Mouse (Mus musculus): ENCODE data around the gene Atxn7l3. TPM values are rescaled to one million over a fixed set of nuclear protein-coding genes. Genes with fewer than 3 reads are reported as not detected.

Gene Atxn7l3
- polyA plus RNA-seq, 1 experiment: 11.6 TPM

DNA sequence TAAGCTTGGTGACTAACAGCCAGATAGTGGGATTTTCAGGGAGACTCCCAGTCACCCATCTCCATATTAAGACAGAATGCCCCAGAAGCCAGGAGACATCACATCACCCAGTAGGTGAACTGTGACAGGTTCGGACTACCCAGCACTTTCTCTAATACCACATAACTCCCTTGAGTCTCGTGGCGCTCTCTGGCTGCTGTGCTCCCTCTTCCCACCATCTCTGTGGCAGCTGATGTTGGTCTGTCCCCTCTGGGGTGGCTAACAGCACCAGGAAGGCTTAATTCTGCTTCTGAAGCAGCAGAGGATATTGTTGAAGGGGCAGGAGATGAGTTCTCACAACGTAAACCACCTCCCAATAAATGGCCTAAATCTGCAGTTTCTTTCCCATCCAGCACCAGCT, 15.5 kb upstream of the Atxn7l3 start:
- no peak overlapping the region for H3K4me3 ChIP-seq (ENCODE audit: insufficient read depth, low read depth, low read length)
- H3K27ac ChIP-seq (replicated peaks; ENCODE audit: low read depth, low read length): no peak overlapping the region
- peaks cover 13% of the 10 kb centered on the region for H3K4me1 ChIP-seq (ENCODE audit: control insufficient read depth, insufficient read depth, insufficient read length, low read length)

DNA sequence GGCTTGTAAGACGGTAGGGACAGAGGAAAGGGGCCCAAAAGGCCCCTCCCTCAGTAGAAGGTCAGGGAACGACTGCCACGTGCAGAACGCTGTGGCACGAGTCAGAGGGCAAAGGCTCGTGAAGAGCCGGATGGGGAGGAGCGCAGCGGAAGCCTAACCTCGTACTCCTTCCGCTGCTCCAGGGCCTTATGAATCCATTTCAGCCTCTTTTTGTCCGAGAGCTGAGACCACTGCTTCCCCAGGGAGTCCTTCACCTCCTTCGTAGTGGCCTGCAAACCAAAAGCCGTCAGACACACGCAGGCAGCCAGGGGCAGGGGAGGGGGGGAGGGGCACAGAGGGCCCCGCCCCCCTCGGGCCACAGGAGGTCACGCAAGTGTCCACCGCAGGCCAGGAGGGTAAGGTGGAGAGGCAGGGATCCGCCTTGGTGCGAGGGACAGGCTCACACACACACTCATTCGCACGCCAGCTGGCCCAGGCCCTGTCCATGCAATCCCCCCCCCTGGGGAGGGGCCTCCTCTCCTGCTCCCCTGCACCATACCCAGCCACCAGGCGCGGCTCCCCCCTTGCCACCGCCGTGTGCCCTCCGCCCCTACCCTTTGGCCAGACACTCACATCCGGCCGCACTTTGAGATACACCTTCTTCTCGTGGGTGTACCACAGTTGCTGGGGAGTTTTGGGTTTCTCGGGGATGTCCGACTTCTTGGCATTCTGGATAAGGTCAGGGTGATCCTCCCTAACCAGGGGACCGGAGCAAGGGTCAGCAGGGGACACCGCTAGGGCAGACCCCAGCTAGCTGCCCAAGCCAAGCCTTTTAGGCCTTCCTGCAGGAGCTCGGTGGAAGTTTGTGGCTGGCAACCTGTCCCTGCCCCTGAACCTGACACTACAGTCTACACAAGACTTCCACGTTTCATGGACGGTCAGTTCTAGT, 14.6 kb upstream of the Atxn7l3 start:
- Histone ChIP-seq H3K4me3 (ENCODE audit: insufficient read depth, low read depth, low read length) (no peak overlapping the region; the same call in 1 of the 2 replicates), H3K27ac (replicated peaks; ENCODE audit: low read depth, low read length) (no peak overlapping the region)

DNA sequence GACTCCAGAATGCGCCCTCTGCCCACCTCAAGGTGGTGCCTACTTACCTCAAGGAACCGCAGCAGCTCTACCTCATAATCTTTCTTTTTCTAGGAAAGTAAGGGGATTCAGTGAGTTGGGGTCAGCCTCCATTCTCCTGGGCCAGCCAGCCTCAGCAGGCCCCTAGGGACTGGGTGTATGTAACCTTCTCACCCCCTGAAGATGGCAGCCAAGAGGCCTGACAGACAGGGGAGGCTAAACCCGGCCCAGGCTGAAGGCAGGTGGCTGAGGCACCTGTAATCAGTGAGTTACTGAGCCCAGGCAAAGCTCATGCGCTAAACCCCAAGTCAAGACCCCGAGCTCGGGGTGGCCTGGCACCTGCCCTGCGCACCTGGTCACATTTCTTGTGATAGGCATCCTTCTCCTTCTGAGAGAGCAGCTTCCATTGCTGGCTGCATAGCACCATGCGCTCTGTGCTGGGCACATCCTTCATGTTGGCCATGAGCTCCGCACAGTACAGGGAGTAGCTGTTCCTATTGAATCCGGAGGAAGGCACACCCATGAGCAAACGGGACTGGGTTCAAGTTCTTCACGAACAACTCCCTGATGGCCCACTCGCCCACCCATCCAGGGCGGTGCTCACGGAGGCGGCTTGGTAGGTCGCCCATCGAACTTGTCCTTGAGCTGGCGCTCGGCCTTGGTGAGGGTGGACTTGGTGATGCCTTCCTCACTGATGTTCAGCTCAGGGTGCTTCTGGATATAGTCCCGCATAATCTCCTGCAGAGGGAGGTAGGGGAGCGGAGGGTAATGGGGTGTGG, 13.6 kb upstream of the Atxn7l3 start:
- peak overlapping the region; percentile 55; the same call in 1 of the 2 replicates for H3K4me3 ChIP-seq (ENCODE audit: insufficient read depth, low read depth, low read length)
- H3K4me1 ChIP-seq (ENCODE audit: control insufficient read depth, insufficient read depth, insufficient read length, low read length): peaks cover 13% of the 10 kb centered on the region
- no peak overlapping the region for H3K27ac ChIP-seq (replicated peaks; ENCODE audit: low read depth, low read length)

More for the DNA sequence above, 14.6 kb upstream of the Atxn7l3 start:
- peaks cover 13% of the 10 kb centered on the region for H3K4me1 ChIP-seq (ENCODE audit: control insufficient read depth, insufficient read depth, insufficient read length, low read length)

DNA sequence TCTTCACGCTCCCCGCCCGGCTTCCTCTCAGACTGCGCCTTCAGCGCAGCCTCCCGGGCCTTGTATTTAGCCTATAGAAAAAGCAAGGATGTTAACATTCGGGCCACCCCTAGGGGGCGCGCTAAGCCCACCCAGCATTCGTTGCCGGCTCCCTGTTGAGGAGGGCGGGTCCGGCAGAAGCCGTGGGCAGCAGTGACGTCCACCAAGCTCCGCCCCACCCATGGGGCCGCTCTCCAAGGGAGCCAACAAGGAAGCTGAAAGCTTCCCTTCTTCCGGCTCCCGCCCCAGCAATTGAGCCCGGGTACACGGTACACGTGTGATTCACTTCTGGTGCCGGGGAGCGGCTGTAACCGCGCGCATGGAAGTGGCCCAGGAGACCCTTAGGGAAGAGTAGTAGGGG, 12.5 kb upstream of the Atxn7l3 start:
- H3K27ac ChIP-seq (replicated peaks; ENCODE audit: low read depth, low read length): peak overlapping the region; percentile 20; the same call in 1 of the 2 replicates
- H3K4me1 ChIP-seq (ENCODE audit: control insufficient read depth, insufficient read depth, insufficient read length, low read length): peaks cover 13% of the 10 kb centered on the region
- peak overlapping the region; percentile 55 for H3K4me3 ChIP-seq (ENCODE audit: insufficient read depth, low read depth, low read length)

DNA sequence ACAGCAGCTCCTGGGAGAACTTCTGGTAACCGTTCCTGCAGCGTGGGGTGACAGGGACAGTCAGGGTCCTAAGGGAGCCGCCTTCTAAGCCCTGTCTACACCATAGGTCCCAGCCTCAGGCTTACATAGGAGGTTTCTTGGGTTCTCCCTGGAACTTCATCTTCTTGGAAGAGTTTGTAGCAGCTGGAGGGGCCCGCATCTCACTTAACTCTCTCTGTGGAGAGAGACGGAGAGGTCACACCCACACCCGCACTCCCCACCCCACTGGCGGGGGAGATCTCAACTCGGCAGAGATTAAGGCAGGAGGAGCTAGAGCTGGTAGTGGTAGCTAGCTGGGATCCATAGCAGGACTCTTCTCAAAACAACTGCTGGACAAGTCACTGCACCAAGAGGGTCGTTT, 11.7 kb upstream of the Atxn7l3 start:
- Histone ChIP-seq H3K4me3 (ENCODE audit: insufficient read depth, low read depth, low read length) (no peak overlapping the region), H3K27ac (replicated peaks; ENCODE audit: low read depth, low read length) (no peak overlapping the region), H3K4me1 (ENCODE audit: control insufficient read depth, insufficient read depth, insufficient read length, low read length) (peaks cover 13% of the 10 kb centered on the region)

DNA sequence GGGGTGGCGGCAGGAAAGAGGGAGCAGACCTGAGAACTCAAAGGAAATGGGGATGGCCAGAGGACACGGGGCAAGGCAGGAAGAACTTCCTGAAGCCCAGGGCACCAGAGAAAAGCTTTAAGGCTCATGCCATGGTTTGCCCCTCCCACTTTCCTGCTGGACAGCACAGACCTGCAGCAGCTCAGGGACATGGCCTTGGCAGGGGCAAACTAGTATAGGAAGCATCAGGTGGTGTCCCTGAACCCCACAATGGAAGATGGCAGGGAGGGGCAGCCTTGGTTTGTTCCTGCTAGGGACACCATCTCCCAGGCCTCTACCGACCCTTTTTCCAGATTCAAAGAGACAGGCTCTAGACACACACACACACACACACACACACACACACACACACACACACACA, 8.9 kb upstream of the Atxn7l3 start:
- H3K4me3 ChIP-seq (ENCODE audit: insufficient read depth, low read depth, low read length): no peak overlapping the region
- H3K4me1 ChIP-seq (ENCODE audit: control insufficient read depth, insufficient read depth, insufficient read length, low read length): peaks cover 9% of the 10 kb centered on the region
- H3K27ac ChIP-seq (replicated peaks; ENCODE audit: low read depth, low read length): no peak overlapping the region

DNA sequence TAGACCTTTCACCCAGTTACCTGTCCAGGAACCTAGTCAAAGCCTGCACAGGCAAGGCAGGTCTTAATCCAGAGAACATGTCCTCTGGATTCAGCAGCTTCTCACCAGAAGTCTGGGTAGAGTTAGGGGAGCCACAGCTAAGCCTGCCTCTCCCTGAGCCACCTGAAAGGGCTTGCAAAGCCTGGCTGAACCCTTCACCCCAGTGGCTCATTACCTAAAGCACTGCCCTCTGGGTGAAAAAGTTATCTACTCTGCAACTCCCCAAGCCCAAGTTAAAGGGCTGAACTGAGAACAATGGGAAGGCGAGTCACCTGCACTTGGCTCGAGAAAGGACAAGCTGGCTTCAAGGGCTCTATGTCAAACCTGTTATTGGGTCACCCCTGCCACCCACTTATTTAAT, 7.7 kb upstream of the Atxn7l3 start:
- Histone ChIP-seq H3K4me1 (ENCODE audit: control insufficient read depth, insufficient read depth, insufficient read length, low read length) (no peaks in the 10 kb centered on the region), H3K4me3 (ENCODE audit: insufficient read depth, low read depth, low read length) (no peak overlapping the region), H3K27ac (replicated peaks; ENCODE audit: low read depth, low read length) (no peak overlapping the region)

DNA sequence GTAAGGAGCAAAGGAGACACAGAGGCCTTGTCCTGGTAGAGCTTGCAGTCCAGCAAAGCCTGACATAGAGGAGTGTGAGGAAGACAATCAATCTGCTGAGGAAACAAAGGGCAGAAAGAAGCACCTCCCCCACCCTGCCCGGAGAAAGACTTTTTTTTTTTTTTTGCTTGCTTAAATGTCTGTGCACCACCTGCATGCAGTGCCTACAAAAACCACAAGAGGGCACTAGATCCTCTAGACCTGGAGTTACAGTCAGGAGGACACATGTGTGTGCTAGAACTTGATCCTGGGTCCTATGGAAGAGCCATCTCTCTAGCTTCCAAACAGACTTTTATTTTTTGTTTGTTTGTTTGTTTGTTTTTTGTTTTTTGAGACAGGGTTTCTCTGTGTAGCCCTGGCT, 3.4 kb upstream of the Atxn7l3 start:
- no peak overlapping the region for H3K4me3 ChIP-seq (ENCODE audit: insufficient read depth, low read depth, low read length)
- H3K4me1 ChIP-seq (ENCODE audit: control insufficient read depth, insufficient read depth, insufficient read length, low read length): peaks cover 3% of the 10 kb centered on the region; the same call in 1 of the 2 replicates
- no peak overlapping the region for H3K27ac ChIP-seq (replicated peaks; ENCODE audit: low read depth, low read length)

DNA sequence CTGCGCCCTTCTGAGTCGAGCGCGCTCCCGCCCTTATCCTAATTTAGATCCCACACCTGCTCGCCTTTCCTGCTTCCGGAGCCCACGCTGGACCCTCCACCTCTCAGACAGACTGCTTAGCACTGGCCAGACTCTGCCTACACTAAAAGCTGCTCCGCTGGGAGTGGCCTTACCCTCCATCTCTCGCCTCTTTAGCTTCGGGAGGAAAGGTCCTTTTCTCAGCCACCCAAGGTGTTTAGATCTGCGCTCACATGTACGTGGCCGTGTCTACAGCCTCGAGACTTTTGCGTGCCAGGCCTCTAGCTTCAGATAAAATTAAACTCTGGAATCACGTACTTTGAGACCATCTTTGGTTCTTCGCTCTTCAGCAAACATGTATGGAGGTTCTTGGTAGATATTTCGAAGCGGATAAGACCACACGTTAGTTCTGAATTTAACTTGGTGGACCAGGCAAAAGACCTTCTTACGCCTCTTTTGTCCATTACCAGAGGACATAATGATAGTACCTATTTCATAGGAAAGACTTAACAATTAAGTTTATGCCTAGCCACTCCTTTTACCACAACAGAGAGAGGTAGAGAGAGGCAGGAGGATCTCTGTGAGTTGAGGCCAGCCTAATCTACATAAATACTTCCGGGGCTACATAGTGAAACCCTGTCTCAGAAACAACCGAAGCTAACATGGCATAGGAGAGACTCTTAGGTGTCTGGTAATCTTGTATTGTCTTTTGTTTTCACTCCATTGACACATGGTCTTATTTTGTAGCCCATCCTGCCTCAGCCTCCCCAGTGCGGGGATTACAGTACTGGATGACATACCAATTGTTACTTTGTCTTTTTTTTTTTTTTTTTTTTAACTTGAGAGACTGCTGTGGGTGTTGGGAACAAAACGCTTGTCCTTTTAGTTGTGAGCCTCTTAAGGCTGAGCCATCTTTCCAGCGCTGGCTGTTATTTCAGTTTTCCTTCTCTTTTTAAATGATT, 1.4 kb upstream of the Atxn7l3 start:
- Histone ChIP-seq H3K4me3 (ENCODE audit: insufficient read depth, low read depth, low read length) (peak overlapping the region; percentile 86), H3K27ac (replicated peaks; ENCODE audit: low read depth, low read length) (peak overlapping the region; percentile 90), H3K4me1 (ENCODE audit: control insufficient read depth, insufficient read depth, insufficient read length, low read length) (peaks cover 3% of the 10 kb centered on the region; the same call in 1 of the 2 replicates)

DNA sequence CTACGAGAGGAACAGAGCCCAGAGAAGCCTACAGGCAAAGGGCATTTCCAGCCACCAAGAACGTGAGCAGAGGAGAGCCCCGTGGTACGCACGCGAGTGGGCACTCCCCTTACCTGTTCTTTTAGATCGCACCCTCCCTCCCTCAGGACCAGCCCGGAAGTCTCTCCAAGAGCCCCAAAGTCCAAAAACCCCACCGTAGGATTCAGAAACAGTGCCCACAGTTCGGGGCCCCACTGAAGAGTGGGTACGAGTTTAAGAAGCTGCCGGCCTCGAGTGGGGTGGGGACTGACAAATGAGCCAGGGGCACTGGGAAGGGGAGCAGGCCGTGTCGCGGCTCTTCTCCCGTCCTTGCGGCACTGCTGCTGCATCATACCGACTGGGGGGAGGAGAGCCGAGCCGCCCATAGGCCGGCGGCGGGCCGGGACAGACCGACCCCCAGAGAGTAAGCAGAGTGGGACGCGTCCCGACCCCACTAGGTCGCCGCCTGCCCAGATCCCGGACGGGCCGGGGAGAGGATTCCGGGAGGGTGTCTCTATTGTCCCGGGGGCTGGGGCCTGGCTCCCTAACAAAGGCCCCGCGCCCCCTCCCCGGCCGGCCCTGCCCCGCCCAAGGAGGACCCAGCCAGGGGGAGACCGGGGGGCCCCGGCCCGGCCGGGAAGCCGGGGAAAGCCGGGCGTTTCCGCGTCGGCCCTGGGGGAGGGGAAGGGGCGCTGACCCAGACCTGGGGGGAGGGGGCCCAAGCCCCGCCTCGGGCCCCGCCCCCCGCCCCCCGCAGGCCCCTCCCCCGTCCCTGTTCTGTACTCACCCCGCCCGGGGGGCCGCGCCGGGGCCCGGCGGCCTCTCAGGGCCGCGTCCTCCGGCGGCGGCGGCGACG, 596 bp downstream of the Atxn7l3 start:
- Histone ChIP-seq H3K4me1 (ENCODE audit: control insufficient read depth, insufficient read depth, insufficient read length, low read length) (peaks cover 3% of the 10 kb centered on the region; the same call in 1 of the 2 replicates), H3K4me3 (ENCODE audit: insufficient read depth, low read depth, low read length) (peak overlapping the region; percentile 87), H3K27ac (replicated peaks; ENCODE audit: low read depth, low read length) (peak overlapping the region; percentile 74)

DNA sequence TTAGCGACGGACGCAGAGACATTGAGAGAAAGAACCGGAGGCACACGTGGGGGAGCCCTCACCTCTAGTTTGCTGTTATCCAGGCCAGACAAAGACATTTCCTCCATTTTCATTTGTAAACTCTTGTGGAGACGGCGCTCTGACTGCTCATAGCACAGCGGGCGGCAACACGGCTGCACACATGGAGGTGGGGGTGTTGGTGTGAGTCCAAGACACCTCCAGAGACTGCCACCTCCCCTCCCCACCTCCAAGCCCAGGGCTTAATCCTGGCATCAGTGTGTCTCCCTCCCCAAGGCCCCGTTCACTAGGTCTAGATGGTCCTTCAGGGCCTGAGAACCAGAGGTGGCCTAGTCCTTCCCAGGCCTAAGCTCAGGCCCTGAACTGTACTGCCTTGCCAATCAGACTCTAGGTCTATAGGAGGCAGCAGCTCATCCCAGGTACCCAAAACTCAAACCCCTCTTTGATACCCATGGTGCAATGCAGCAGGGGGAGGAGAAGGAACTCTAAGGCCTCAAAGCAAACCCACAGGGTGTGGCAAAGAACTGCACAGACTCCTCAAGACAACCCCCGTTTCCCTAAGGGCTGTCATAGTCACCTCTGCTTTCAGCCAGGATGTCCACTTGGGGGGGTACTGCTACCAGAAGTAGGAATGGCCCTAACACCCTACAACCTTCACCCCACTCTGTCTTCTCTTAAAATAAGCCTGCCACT, 1.4 kb downstream of the Atxn7l3 start:
- peak overlapping the region; percentile 74 for H3K27ac ChIP-seq (replicated peaks; ENCODE audit: low read depth, low read length)
- peak overlapping the region; percentile 87 for H3K4me3 ChIP-seq (ENCODE audit: insufficient read depth, low read depth, low read length)
- peaks cover 3% of the 10 kb centered on the region; the same call in 1 of the 2 replicates for H3K4me1 ChIP-seq (ENCODE audit: control insufficient read depth, insufficient read depth, insufficient read length, low read length)

DNA sequence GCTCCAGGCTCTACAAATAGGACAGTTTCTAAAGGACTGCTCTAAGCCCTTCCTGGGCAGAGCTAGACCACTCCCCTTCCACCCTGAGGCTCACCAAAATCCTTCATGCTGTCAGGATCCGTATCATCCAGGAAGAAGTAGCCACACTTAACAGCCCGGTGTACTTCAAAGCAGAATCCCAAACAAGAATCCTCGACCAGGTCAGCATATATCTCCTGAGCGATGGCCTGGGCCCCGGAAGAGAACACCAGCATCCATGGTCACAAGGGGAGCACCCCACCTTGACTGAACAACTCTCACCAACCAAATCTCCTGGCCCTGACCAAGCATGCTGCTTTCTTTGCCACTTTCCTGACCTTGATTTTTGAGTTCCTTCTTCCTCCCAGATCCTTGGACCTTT, 2.0 kb downstream of the Atxn7l3 start:
- H3K4me3 ChIP-seq (ENCODE audit: insufficient read depth, low read depth, low read length): no peak overlapping the region
- H3K27ac ChIP-seq (replicated peaks; ENCODE audit: low read depth, low read length): no peak overlapping the region
- H3K4me1 ChIP-seq (ENCODE audit: control insufficient read depth, insufficient read depth, insufficient read length, low read length): peaks cover 3% of the 10 kb centered on the region; the same call in 1 of the 2 replicates

DNA sequence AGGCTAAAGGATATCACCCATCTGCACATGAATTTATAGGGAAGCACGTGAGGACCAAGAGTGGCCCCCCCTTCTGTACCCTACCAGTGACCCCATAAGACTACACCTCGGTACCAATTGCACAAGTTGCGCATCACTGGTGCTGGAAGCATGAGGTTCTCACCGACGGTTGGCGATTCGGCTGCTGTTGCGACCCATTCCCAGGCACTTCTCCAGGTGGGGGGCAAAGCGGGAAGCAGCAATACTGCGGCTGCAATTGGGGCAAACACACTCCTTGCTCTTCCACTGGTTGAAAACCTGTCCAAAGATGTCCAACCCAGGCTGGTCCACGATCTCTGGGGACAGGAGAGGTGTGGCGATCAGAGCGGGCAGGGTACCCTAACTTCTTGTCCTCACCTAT, 2.5 kb downstream of the Atxn7l3 start:
- peaks cover 3% of the 10 kb centered on the region; the same call in 1 of the 2 replicates for H3K4me1 ChIP-seq (ENCODE audit: control insufficient read depth, insufficient read depth, insufficient read length, low read length)
- no peak overlapping the region for H3K27ac ChIP-seq (replicated peaks; ENCODE audit: low read depth, low read length)
- H3K4me3 ChIP-seq (ENCODE audit: insufficient read depth, low read depth, low read length): no peak overlapping the region
